Mouse (Mus musculus): ENCODE results near the gene Fbxw7.

DNA sequence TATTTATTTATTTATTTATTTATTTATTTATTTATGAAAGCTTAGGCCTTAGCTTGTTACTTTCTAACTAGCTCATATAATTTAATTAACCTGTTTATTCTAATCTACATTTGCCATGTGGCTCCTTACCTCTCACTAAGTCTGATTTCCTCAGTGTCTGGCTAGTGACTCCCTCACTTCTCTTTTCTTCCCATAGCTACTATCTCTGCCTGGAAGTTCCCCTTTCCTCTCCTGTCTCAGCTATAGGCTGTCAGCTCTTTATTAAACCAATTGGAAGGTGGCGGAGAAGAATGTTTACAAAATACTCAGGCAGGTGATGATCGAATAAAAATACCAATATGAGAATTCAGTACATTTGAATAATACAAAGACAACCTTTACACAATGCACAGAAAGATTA is 27.7 kb downstream of the Fbxw7 start:
- no peak for TF ChIP-seq CTCF (IDR thresholded peaks at IDR 0.05; ENCODE audit: extremely low read depth, insufficient read depth, low read length)
- TF ChIP-seq POLR2A (IDR thresholded peaks at IDR 0.05; ENCODE audit: extremely low read depth, insufficient read depth, low read length) = no peak
